In genomic region chr19:55423952-55424351, GRCm38 (mm10) we compare ENCODE assay signal across 9 mouse cellular contexts.
DNase-seq lines count a peak whose midpoint lies in the region; ATAC-seq and TF ChIP-seq lines count a peak whose summit lies in the region.
"Had no signal": no experiment of that assay in that cellular context is flagged by ENCODE, and none has a peak within 500 bp of the region (broad histone marks: within the 10 kb centered on the region; RNA-seq: fewer than 3 reads in every experiment).

No protein-coding gene starts in this region.

- no peak overlapping the region for H3K9ac ChIP-seq in liver, adult 2 months (ENCODE audit: low read depth, low read length)
- no peak overlapping the region for H3K9ac ChIP-seq in liver, embryonic 12.5 days
- H3K9ac ChIP-seq in lung, embryonic 15.5 days = no peak overlapping the region
- H3K9ac ChIP-seq: limb, embryonic 15.5 days had no signal

- H3K4me3 ChIP-seq in liver, adult 2 months (ENCODE audit: insufficient read depth, low read depth, low read length) = no peak overlapping the region
- H3K4me3 ChIP-seq in liver, embryonic 12.5 days = no peak overlapping the region
- no peak overlapping the region for H3K4me3 ChIP-seq in lung, embryonic 15.5 days
- H3K4me3 ChIP-seq: limb, embryonic 15.5 days had no signal

- no peak overlapping the region for H3K4me2 ChIP-seq in liver, embryonic 12.5 days
- H3K4me2 ChIP-seq in lung, embryonic 15.5 days = no peak overlapping the region
- H3K4me2 ChIP-seq: limb, embryonic 15.5 days had no signal

- no peak for ATAC-seq in liver, embryonic 12.5 days
- ATAC-seq in cerebellum, adult (ENCODE audit: insufficient number of reproducible peaks, low FRiP score, low TSS enrichment) = peak; percentile 93
- 0 out of 2 replicates have a peak, but pooled peaks have one; percentile 23 for ATAC-seq in lung, embryonic 15.5 days (ENCODE audit: borderline replicate concordance, extremely low read depth, low FRiP score, low TSS enrichment)

- H3K36me3 ChIP-seq in liver, adult 2 months (ENCODE audit: control insufficient read depth, insufficient read depth, low read length) = no peaks in the 10 kb centered on the region
- H3K36me3 ChIP-seq in liver, embryonic 12.5 days = no peaks in the 10 kb centered on the region
- H3K36me3 ChIP-seq in lung, embryonic 15.5 days = no peaks in the 10 kb centered on the region
- H3K36me3 ChIP-seq: limb, embryonic 15.5 days had no signal

- WGBS in liver, adult 2 months = 17% methylated on average over 8 of the region's 8 CpGs
- 59% methylated on average over 8 of the region's 8 CpGs for WGBS in liver, embryonic 12.5 days (ENCODE audit: insufficient replicate concordance)
- WGBS in lung, embryonic 15.5 days = 46% methylated on average over 8 of the region's 8 CpGs

- H3K9me3 ChIP-seq in liver, embryonic 12.5 days (replicated peaks) = no peaks in the 10 kb centered on the region
- H3K9me3 ChIP-seq in lung, embryonic 15.5 days = no peaks in the 10 kb centered on the region
- H3K9me3 ChIP-seq: limb, embryonic 15.5 days had no signal

- DNase-seq in liver, adult 2 months (ENCODE audit: extremely low read depth, low read depth, low spot score) = peak; percentile 92
- DNase-seq in gastrocnemius, postnatal 10 days = peak; percentile 62
- DNase-seq in kidney, postnatal 36 days = peak; percentile 78 to 81
- DNase-seq in skeletal muscle tissue, adult 2 months (ENCODE audit: low read depth, low spot score) = peak; percentile 80
- no peak for DNase-seq in spleen, postnatal 4 days (ENCODE audit: low spot score in 2 of 2)

- TF ChIP-seq CTCF in liver, adult 2 months (IDR thresholded peaks at IDR 0.05; ENCODE audit: low read depth, low read length) = 0 out of 2 replicates have a peak, but pooled peaks have one; percentile 2

- H3K27me3 ChIP-seq in liver, adult 2 months (ENCODE audit: control insufficient read depth, insufficient read depth, low read length) = no peaks in the 10 kb centered on the region
- H3K27me3 ChIP-seq in liver, embryonic 12.5 days (replicated peaks) = no peaks in the 10 kb centered on the region
- no peaks in the 10 kb centered on the region for H3K27me3 ChIP-seq in lung, embryonic 15.5 days
- H3K27me3 ChIP-seq: limb, embryonic 15.5 days had no signal

- no peaks in the 10 kb centered on the region for H3K79me2 ChIP-seq in liver, adult 2 months (ENCODE audit: control insufficient read depth, insufficient read depth, low read length)

- no peak for TF ChIP-seq POLR2A in liver, adult 2 months (IDR thresholded peaks at IDR 0.05; ENCODE audit: extremely low read depth, insufficient read depth, low read length)

- H3K27ac ChIP-seq in liver, adult 2 months (replicated peaks; ENCODE audit: insufficient read depth, low read depth, low read length) = no peak overlapping the region
- H3K27ac ChIP-seq in liver, embryonic 12.5 days = no peak overlapping the region
- H3K27ac ChIP-seq in lung, embryonic 15.5 days = no peak overlapping the region
- H3K27ac ChIP-seq: limb, embryonic 15.5 days had no signal

- peaks cover 3% of the 10 kb centered on the region; the same call in 1 of the 2 replicates for H3K4me1 ChIP-seq in liver, adult 2 months (ENCODE audit: control insufficient read depth, insufficient read depth, low read length)
- H3K4me1 ChIP-seq in liver, embryonic 12.5 days = peaks cover 8% of the 10 kb centered on the region; the same call in 1 of the 2 replicates
- H3K4me1 ChIP-seq in lung, embryonic 15.5 days = no peaks in the 10 kb centered on the region; the same call in 1 of the 2 replicates

Comparison
In these comparisons a context has a peak if more than half of its experiments do, and no peak if none do; other contexts are left out.
1. DNase-seq: peak in liver, adult 2 months (single experiment), gastrocnemius, postnatal 10 days (single experiment), kidney, postnatal 36 days (2 of 2) and skeletal muscle tissue, adult 2 months (single experiment); none in spleen, postnatal 4 days (0 of 2).